Mouse (Mus musculus): ENCODE measurements at regions not wholly inside any gene's neighbourhood (a gene's known extent, or its start where the extent isn't known, plus 50 kb on each side); places are given as distances from the start of the nearest gene placed in this dataset.

DNA sequence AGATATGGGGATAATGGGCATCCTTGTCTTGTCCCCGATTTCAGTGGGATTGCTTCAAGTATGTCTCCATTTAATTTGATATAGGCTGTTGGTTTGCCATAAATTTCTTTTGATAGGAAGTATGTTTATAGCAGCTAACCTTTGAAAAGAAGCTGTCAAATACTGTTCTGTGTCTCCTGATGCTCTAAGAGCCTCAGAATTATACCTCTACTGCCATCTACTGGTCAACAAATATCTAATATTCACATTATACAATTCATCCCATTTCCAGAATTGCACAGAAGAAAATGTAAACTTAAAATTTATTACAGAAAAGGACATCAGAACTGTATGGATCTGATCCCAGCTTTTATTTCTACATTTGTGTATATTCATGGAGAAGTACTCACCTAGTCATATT is 265.0 kb upstream of the Cdh19 start:
- TF ChIP-seq CTCF (conservative IDR thresholded peaks at IDR 0.05; ENCODE audit: low read length): peak; percentile 21
- no peak for TF ChIP-seq POU5F1 (IDR thresholded peaks at IDR 0.05; ENCODE audit: borderline replicate concordance, low read length)
- no peak for TF ChIP-seq NANOG (IDR thresholded peaks at IDR 0.05; ENCODE audit: borderline replicate concordance, low read length)
